Mouse (Mus musculus): ENCODE measurements around the gene Lsp1.

Gene Lsp1

GRCm38 (mm10) chr7:142538291-142538690 is 77.7 kb downstream of the Lsp1 start:
- DNase-seq (ENCODE audit: low read depth, low spot score): no peak

GRCm38 (mm10) chr7:142538766-142539165 is 78.2 kb downstream of the Lsp1 start:
- no peak for DNase-seq (ENCODE audit: low read depth, low spot score)

GRCm38 (mm10) chr7:142539828-142540227 is 79.2 kb downstream of the Lsp1 start:
- DNase-seq (ENCODE audit: low read depth, low spot score): no peak

GRCm38 (mm10) chr7:142542771-142543303 is 82.2 kb downstream of the Lsp1 start:
- DNase-seq (ENCODE audit: low read depth, low spot score): no peak

Measured in ES-CJ7 (cell line).